Mouse (Mus musculus): ENCODE results near the gene Enox1.
"Not testable (repeated sequence)": the region's sequence is repeated elsewhere in the genome, so short reads cannot be mapped to it uniquely, and the experiment has no call there.

Enox1 gene

DNA sequence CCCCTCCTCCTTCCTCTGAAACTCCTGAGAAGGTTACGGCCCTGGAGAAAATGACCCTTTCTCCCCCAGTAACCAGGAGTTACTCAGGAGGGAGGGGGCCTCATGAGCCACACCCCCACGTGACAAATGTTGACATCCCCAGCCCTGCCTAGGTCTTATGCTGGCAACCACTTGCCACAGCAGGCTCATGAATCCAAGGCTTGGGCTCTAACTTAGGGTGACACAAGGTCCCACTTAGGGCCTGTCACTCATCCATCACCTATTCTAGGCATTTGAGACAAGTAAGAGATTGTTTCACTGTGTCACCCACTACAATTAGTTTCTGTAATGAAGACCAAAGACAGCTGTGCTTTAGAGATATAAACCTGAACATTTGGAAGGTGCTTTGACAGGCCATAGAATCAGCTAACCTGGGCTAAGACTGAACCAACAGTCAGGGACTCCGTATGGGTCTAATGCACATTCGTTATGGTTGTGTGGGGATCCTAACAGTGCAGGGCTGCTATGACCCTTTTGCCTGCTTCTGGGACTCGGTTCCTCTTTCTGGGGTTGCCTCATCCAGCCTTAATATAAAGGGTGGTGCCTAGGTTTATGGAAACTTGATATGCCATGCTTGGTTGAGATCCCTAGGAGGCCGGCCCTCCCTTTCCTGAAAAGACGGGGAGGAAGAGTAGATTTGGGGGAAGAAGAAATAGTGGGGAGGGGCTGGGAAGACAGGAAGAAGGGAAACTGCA, 354.7 kb downstream of the Enox1 start:
- DNase-seq (ENCODE audit: low spot score in 2 of 2): no peak

DNA sequence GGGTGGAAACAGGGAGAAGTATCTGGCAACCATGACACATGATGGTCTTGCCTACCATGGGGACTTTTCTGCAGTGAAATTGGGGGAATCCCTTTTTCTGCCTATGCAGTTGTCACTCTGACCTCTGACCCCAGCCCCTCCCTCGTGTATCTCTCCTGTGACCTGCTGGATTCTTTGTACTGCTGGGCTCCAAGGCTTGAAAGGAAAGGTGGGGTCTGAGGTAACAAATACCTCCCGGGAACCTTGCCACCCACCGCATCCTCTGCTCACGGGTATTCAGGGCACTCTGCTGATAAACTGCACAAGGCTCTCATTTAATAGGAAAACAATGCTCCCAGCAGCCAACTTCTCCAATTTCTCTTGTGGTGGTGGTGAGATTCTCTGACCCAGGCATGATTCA, 361.5 kb downstream of the Enox1 start:
- no peak for DNase-seq (ENCODE audit: low spot score in 2 of 2)

DNA sequence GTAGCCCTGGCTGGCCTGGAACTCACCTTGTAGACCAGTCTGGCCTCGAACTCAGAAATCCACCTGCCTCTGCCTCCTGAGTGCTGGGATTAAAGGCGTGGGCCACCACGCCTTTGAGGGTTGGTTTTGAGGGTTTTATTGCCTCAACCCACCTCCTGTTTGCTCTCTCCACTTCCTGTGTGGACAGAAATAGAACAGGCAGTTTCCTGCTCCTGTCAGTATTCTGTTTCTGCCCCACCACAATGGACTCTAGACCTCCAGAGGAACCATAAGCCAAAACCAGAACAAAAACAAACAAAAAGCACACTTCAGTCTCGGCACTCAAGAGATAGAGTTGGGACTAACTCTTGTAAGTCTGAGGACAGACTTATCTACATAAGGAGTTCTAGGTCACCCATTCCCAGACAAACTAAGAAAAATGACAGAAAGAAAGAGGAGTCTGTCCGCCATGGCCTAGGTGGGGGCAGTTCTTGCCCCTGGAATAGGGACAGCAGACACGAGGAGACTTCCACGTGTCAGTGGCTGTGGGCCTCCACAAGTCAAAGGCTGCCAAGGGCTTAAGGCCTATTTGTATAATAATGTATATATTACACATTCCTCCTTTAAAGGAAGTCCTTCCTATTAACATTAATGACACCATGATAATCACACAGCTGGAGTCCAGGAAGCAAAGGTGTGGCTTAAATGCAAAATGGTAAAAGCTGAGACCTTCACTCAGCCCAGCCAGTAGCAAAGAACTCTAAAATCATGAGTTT, 362.6 kb downstream of the Enox1 start:
- no peak for DNase-seq (ENCODE audit: low spot score in 2 of 2)

DNA sequence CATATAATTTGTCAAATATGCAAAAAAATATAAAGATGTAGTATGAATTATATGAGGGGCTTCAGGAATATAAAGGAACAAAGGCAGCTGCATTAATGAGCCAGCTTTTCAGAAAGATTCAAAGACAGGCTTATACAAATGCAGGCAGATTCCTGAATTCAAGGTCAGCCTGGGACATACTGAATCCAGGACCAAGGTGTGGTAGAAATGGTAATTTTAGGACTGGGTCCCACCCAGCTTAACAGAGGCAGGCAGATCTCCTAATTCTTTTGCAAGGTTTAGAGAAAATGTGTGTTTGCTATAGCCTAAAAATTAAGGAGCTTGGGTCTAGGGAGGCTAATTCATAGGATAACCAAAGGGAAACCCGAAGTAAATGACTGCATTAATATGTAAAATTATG, 363.1 kb downstream of the Enox1 start:
- no peak for DNase-seq (ENCODE audit: low spot score in 2 of 2)

DNA sequence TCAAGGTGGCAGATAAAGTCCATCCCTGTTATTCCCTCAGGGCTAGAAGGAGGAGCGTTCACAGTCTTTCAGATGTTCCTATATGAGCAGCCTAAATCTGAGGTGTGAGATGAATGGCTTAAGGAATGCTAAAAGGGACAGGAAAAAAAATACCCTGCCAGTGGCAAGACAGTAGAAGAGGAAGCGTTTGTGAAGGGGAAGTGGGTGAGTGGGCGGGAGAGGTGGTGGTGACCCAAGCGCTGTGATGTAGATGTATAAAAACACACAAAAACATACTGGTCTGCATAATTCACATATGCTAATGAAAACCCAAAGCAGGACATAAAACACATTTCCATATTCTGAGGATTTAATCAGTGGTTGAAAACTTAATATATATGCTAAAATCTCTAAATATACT, 367.7 kb downstream of the Enox1 start:
- DNase-seq (ENCODE audit: low spot score in 2 of 2): no peak

DNA sequence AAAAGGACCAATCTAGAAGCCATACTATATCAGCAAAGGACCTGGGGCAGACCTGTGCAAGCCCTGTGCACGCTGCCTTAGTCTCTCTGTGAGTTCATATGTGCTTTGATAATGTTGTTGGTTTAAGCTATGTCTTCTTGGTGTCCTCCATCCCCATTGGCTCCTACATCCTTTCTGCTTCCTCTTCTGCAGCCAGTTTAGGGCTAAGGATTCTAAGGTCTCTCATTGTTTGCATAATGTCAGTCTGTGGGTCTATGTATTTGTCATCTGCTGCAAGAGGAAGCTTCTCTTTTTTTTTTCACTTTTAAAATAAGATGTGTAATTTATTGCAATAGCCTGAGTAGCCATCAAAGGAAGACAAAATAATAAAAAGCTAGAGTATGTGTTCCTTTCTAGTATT, 369.7 kb downstream of the Enox1 start:
- DNase-seq (ENCODE audit: low spot score in 2 of 2): no peak

DNA sequence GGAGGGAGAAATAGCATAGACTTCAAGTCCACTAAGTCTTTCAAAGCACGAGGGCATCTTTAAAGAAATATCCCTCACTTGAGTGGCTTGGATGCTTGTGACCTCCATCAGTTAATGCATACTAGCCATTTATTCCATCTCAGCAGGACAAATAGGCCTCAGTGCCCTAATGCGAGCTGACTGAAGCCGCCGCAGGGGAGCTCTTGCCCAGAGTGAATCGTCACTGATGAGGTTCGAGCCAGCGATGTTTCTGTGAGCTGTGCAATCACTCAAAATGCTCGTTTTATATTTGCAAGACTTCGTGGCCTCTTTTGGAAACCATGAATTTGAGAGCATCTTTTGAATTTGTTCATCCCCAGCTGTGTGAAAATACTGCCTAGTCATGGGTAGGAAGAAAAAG, 372.6 kb downstream of the Enox1 start:
- DNase-seq (ENCODE audit: low spot score in 2 of 2): no peak

DNA sequence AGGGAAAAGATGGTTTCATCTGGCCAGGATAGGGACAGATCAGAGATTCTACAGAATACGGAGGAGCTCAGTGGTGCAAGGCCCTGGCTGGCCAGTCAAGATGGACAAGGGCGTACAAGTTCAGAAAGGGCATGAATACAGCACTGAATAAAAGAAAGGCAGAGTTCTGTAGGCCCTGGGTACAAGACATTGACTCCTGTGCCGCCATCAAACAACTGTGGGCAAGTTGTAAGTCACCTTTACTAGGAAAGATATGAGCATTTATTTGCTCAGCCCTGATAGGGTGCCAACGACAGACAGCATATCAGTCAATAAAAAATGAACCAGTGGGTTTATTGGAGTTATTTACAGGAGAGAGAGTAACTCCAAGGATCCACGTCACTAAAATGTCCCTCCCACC, 373.1 kb downstream of the Enox1 start:
- DNase-seq (ENCODE audit: low spot score in 2 of 2): no peak

DNA sequence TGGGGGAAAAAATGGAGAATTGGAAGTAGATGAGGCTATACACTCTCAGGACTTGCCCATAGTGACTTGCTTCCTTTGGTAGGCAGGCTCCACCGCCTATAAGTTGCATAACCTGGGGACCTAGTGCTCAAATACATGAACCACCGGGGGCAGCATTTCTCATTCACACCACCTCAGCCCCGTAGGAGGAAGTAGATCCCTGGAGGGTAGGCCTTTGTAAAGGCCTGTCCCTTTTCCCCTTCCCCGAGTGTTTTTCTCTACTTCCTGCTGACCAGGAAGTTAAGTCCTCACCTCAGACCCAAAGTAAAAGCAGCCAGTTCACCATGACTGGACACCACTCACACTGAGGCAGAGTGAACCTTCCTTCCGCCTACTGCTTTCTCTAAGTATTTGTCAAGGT, 377.1 kb downstream of the Enox1 start:
- no peak for DNase-seq (ENCODE audit: low spot score in 2 of 2)

DNA sequence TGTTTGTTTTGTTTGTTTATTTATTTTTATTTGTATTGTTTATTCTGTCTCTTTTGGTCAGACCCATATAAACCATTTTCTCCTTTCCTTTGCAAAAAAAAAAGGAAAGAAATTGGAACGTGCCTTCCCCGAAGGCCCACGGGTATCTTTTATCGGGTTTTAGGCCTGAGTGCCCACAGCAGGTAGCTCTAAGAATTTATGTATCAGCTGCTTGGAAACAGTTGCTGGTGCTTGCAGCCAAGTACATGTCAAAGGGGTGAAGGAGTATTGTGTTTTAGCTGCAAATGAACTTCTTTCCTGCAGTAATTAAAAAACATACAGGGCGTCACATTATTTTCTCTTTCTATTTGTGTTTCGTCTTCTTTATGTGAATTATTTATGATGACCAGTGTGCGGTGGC, 377.6 kb downstream of the Enox1 start:
- DNase-seq (ENCODE audit: low spot score in 2 of 2): no peak

DNA sequence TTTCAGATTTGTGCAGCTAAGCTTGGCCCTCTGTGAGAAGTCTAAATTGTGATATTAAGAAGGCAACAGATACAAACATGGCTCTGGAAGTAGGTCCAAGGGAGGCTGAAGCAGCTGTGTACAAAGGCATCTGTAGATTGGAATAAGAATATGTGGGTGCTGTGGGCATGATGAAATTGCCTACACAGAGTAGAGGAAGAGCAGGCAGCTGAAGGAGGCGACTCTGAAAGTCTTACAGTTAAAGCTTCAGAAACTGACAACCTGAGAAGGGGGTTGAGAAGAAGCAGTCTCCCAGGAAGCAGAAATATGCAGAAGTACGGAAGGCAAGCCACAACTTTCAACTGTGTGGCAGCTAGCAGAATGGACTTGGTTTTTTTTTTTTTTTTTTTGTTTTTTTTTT, 380.0 kb downstream of the Enox1 start:
- no peak for DNase-seq (ENCODE audit: low spot score in 2 of 2)

DNA sequence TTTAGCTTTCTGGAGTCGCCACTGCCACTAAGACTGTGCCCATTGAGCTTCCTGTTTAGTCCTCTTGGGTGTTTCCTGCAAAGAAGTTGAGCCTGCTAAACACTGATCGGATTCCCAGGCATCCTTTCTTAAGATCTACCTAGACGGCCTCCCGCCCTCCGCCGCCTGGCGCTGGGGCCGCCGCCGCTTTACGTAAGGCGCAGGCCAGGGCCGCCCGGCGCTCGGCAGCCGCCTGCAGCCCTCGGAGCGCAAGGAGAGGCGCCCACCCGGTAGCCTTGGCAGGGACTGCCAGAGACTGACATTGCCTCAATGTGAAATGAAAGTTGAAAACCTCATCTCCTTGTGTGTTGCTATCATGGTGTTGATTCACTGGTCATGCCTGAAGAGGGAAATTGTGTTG, 383.0 kb downstream of the Enox1 start:
- not testable (repeated sequence) for DNase-seq (ENCODE audit: low spot score in 2 of 2)

DNA sequence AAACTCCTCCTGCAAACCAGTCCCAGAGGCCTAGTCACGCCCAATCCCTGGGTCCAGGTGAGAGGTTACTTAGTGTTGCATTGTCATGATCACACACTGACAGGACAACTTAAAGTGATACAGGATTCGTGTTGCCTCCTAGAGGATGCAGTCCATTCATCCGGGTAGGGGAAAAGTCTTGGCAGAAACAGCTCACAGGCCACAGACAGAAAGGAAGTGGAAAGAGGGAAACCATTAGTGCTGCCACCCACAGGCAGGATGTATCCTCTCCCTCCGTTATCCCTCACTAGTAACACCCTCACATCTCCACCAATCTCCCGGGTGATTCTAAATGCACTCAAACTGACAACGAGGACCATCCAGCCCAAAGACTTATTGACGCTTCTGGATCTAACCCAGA, 385.4 kb downstream of the Enox1 start:
- no peak for DNase-seq (ENCODE audit: low spot score in 2 of 2)

DNA sequence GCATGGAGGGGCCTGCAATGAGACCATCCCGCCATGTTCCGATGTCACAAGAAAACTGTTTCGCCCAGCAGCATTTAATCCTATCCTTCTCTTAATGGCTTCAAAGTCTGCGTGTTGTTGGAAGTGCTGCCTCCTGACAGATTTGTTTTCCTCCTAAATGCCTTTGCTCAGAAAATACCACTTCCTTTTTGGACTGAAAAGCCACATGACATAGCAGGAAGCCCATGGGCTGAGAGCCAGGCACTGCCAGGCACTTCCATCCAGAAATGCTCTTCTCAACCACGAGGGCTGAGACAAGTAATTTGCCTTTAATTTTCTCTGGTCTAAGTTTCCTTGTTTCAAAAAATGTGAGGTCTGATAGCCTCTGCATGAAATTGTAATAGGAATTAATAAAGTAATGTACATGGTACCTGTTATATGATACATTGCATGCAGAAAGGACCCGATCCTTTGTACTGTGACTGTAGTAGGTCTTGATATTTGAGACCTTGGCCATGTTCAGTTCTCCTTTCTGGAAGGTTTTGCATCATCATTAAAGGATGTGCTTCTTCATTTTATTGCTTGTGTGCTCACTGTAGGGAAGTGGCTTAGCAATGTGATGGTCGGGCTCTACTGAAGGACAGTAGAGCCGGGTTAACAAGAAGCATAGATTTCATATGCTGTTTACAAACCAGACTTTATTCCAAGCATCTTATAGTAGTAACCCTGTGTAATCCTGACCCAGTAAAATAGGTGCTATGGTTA, 390.1 kb downstream of the Enox1 start:
- no peak for DNase-seq (ENCODE audit: low spot score in 2 of 2)

DNA sequence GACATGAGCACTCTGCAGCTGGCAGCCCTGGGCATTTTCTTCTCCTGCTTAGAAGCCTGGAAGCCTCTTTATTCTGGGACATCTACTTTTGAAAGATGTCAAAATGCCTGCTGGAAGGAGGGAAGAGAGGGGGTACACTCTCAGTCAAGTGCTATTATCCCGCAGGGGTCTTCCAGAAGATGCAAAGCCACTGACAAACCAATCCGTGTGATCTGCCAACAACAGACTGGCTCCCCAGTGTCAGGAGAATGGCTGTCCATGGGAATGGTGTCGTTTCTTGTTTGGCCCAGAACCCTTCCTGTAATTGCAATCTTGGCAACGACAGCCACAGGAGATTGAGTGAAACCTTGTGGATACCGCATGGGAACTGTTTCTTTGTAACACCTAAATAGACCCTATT, 390.8 kb downstream of the Enox1 start:
- no peak for DNase-seq (ENCODE audit: low spot score in 2 of 2)

DNA sequence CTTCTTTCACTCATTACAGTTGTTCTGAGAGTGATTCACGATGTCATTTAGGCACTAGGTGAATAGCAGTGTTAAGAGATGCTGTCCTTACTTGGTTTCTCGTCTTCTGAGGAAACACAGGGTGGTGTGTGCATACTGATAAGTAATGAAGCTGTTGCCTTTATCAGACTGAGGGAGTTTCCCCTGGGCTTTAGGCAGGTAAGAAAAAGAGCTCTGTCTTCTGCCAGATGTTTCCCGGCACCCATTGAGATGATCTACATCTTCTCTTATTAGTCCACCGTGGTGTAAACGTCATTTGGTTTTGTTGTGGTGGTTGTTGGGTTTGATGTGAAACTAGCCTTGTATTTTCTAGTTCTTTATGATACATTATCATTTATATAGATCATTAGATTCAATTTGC, 392.4 kb downstream of the Enox1 start:
- no peak for DNase-seq (ENCODE audit: low spot score in 2 of 2)

DNA sequence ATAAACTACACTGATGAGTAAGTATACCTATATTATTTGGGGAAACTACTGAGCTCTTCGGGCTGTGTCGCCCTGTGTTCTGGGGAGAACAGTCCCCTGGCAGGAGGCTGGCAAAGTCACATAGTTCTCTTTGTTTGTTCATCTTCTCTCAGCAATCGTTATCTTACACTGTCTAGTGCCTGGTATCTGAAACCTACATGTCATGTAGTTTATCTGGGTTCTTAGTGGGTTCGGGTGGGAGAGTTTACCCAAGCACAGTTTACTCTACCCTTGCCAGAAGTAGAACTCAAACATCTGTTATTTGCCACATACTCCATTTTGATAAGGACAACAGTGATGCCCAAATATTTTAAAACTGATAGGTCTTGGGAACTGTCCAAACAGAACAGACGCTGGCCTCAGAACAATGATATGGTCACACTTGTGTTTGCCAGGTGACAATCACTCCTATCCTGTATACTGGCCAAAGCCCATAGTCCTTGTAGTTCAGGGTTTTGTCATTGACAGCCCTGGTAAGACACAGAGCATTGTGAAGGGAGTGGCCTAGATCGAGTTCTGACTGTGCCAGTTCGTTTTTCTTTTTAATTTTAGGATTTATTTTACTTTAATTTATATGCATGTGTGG, 401.0 kb downstream of the Enox1 start:
- DNase-seq (ENCODE audit: low spot score in 2 of 2): no peak

DNA sequence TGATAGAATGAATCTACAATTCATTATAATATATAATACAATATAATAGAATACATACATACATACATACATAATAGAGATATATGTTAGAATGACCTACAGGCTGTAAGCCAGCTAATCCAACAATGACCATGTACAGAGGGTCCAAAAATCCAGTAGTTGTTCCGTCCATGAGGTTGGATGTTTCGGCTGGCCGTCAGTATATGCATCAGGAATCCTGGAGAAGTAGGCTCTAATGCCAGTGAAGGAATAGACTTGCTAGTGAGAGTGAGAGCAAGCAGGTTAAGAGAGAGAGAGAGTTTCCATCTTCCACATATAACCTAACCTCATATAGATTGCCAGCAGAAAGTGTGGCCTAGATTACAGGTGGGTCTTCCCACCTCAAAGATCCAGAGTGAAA, 402.3 kb downstream of the Enox1 start:
- no peak for DNase-seq (ENCODE audit: low spot score in 2 of 2)

DNA sequence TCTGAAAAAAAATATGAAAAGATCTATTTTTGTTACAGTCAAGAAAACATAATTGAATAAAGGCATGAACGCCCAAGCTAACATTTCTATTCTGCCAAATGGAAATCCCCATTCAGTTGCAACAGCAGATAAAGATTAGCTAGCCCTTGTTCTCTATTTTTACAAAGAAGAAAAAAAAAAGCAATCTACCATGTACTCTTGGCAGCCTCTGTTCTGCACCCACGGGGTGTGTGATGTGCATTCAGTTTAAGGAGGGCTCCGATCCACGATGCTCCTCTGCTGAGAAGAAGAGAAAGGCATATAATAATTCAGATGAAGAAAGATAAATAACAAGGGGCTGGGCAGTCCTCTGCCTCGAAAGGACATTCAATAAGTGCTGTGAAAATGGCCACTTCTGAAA, 403.2 kb downstream of the Enox1 start:
- DNase-seq (ENCODE audit: low spot score in 2 of 2): no peak

DNA sequence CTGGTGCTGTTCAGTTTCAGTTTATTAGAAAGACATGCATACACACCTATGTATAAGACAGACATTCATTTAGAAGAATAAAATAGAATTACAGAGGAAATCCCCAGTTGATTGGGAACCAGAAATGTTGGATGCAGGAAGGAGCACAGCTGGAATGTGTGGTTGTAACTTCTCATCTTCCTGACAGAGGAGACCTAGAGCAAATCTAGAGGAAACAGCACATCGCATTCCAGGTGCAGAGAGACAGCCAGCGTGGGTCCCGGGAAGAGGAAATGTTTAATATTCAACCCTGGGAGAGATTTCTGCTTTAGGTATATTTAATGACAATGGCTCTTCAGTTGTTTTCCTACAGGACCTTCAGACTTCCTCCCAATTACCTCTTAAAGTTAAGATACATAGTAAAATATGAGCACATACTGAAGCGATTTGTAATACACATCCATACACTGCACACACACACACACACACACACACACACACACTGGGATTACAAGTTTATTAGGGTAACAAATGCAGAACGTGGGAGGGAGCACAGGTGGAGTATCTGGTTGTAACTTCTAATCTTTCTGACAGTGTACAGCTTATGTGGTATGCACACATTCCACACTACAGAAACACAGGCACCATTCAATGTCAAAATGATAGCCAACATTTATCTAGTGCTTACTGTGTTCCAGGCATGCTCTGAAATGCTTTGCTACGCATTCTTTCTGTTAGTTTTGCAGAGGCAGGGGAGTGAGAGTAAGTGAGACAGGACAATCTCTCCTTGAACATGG, 405.4 kb downstream of the Enox1 start:
- no peak for DNase-seq (ENCODE audit: low spot score in 2 of 2)

DNA sequence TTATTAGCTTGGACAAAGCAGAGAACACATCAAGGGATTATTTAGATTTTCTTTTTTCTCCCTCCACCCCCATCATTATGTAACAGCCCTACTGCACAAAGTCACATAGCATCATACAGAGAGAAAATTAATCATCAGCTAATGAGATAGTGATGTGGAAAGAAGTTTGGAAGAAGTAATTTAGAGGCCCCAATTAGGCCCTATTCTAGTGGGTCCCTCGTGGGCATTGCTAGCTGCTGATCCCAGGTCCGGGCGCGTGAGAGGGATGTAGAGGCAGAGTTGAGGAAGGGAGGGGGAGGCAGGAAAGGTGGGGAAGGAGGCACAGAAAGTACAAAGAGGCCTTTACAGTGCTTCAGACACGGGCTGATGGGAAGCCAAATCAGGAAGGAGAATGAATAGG, 407.4 kb downstream of the Enox1 start:
- no peak for DNase-seq (ENCODE audit: low spot score in 2 of 2)

DNA sequence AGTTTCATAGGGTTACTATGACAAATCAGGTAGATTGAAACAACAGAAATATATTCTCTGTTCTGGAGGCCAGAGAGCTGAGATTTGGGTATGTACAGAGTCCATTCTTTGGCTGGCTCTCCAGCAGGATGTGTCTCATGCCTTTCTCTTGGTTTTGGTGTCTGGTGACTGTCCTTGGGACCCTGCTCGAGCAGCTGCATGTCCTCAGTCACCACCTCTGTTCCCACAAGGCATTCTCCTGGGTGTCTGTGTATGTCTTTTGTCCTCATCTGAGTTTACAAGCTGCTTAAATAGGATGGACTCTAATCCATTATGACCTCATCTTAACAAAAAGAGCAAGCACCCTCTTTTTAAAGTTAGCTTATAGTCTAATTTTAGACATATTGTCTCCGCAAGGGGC, 410.6 kb downstream of the Enox1 start:
- DNase-seq (ENCODE audit: low spot score in 2 of 2): no peak
